Mouse (Mus musculus): ENCODE results near the gene Adarb2.

DNA sequence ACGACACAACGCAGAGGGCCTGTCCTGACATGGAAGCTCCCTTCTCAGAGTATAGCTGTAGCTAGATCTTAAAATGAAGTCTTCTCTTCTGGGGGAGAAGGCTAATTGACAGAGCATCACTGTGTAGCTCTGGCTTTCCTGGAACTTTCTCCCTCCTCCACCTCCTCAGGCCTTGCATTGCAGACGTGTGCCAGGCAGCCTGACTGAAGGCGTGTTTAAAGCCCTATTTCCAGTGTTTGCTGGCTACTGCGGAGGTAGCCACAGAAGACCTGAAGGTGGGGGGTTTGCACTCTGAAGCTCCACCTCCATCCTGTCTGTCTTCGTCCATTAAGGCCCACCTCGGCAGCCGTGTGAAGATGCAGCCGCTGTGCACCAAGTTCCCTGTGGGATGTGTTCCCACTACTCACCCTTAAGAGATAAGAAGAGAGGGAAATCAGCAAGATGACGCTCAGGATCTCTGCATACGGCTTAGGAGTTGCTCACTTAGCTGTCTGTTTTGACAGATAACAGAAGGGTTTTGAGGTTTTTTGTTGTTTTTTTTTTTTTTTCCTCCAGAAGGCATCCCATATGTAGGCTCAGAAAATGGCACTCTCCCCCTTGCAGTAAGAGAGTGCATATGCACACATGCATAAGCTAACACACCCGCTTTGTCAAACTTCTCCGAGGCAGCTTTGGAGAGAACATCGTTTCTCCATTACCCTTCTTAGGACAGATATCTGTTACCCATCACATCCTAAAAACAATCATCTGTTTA lies 581.8 kb downstream of the Adarb2 start:
- TF ChIP-seq CTCF (IDR thresholded peaks at IDR 0.05; ENCODE audit: insufficient read depth, low read depth, low read length) (no peak), POLR2A (IDR thresholded peaks at IDR 0.05; ENCODE audit: insufficient read depth, low read depth, low read length) (no peak)

Measured in olfactory bulb, adult 2 months (tissue).